Mouse (Mus musculus) heart, postnatal 0 days (tissue): ENCODE measurements around the gene Hdac10.

Experiments used
- CTCF ChIP-seq: IDR thresholded peaks from 2 replicates; pipeline ENCODE4 v1.5.1; 2016; ENCODE audit warnings: antibody characterized with exemption, control low read depth, low read depth
- EP300 ChIP-seq: IDR thresholded peaks from 2 replicates; pipeline ENCODE4 v1.6.1; 2016; ENCODE audit warnings: antibody characterized with exemption, low read depth

- TF ChIP-seq CTCF (no peak), EP300 (no peak)
These were observed 25.9 kb downstream of the Hdac10 start for GRCm38 (mm10) chr15:89102646-89103045.
